Mouse (Mus musculus) neural tube, embryonic 11.5 days (tissue): Measurements from ENCODE around the gene Calm5. TPM values are rescaled to one million over a fixed set of nuclear protein-coding genes. Genes with fewer than 3 reads are reported as not detected.
"Not testable (repeated sequence)": the region's sequence is repeated elsewhere in the genome, so short reads cannot be mapped to it uniquely, and the experiment has no call there.

Experiments used
- ATAC-seq: fragments of 200-750 bp; cut with Nextera tagmentation; 2 replicates; pipeline ENCODE4 v1.8.0; 2017; ENCODE audit warnings: moderate number of reproducible peaks, mild to moderate bottlenecking, moderate TSS enrichment, moderate library complexity; ENCODE audit not compliant: insufficient read depth, low FRiP score, low TSS enrichment
- DNase-seq: peaks from one replicate; pipeline ENCODE4 v3.0.0-alpha.2; 2015; ENCODE audit warnings: low spot score
- H3K27ac ChIP-seq: fragments of 300-500 bp; sonication (generic); 2 replicates; pipeline ENCODE4 v1.5.1; 2014; ENCODE audit warnings: low read depth, mild to moderate bottlenecking, low read length
- H3K27me3 ChIP-seq: fragments of 300-500 bp; sonication (generic); 2 replicates; pipeline ENCODE4 v1.6.1; 2014; ENCODE audit warnings: mild to moderate bottlenecking, low read length, mixed read lengths; ENCODE audit not compliant: control insufficient read depth, insufficient read depth
- H3K36me3 ChIP-seq: fragments of 300-500 bp; sonication (generic); 2 replicates; pipeline ENCODE4 v1.6.1; 2014; ENCODE audit warnings: mild to moderate bottlenecking, low read length, moderate library complexity, mixed read lengths; ENCODE audit not compliant: control insufficient read depth, insufficient read depth
- H3K4me1 ChIP-seq: fragments of 300-500 bp; sonication (generic); 2 replicates; pipeline ENCODE4 v1.6.1; 2014; ENCODE audit warnings: low read length, mixed read lengths; ENCODE audit not compliant: control insufficient read depth, insufficient read depth
- H3K4me2 ChIP-seq: fragments of 300-500 bp; sonication (generic); 2 replicates; pipeline ENCODE4 v1.6.1; 2014; ENCODE audit warnings: low read depth, mild to moderate bottlenecking, moderate library complexity
- H3K4me3 ChIP-seq: fragments of 300-500 bp; sonication (generic); 2 replicates; pipeline ENCODE4 v1.5.1; 2014; ENCODE audit warnings: low read depth, low read length
- H3K9ac ChIP-seq: fragments of 300-500 bp; sonication (generic); 2 replicates; pipeline ENCODE4 v1.6.1; 2014; ENCODE audit warnings: mild to moderate bottlenecking, low read length
- H3K9me3 ChIP-seq: fragments of 300-500 bp; sonication (generic); 2 replicates; pipeline ENCODE4 v1.6.1; 2016; ENCODE audit warnings: low read length; ENCODE audit not compliant: control insufficient read depth
- WGBS: fragments of 180-500 bp; shearing (Covaris S2); extraction: QIAGEN DNeasy Blood & Tissue Kit; methylation state at CpG from one replicate; pipeline ENCODE4 v1.1.7; 2014; 5-methylcytosine and 5-hydroxymethylcytosine counted together
- polyA plus RNA-seq: library from polyadenylated mRNA; unstranded; fragments of >200 nt; fragmentation: Nextera tagmentation; extraction: Ambion mirVana; gene quantifications from 2 replicates; pipeline ENCODE4 v1.2.1, GENCODE M21; 2014

The Calm5 gene
- not detected in 2 replicates for polyA plus RNA-seq

GRCm38 (mm10) chr13:3853648-3854333 lies at the start of gene Calm5:
TSS of gene Calm5 (plus strand) at chr13:3854173.
- not testable (repeated sequence) for H3K9me3 ChIP-seq

DNA sequence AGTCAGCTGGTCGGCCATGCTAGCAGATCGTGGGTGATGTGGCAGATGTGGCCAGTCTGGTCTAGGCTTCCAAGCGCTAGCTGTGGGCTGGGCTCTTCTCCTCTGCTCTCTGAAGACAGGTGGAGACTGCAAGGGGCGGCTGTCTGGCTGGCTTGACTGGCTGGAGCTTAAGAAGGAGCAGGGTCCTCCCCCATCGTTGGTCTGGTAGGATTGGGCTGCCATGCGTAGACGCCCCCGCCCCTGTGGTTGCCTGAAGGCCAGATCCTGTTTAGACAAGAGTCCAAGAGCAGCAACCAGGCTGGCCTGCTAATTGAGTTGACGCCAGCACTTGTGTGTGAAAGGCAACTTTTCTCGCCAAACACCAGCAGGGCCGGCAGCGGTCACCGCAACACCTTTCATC lies 49.8 kb upstream of the Calm5 start, which contains the start of gene Calml3:
Calml3 (minus strand) TSS at position 131 of the 400 bp plus-strand sequence.
- H3K9ac ChIP-seq = no peak within 1 kb of the TSS
- H3K27me3 ChIP-seq = no peaks in the 10 kb centered on the region
- H3K27ac ChIP-seq = no peak within 1 kb of the TSS
- no peak for DNase-seq
- H3K36me3 ChIP-seq = no peaks in the 10 kb centered on the region
- WGBS = 90% methylated on average over 13 of the region's 13 CpGs
- no peak within 1 kb of the TSS for H3K4me3 ChIP-seq
- no peaks in the 10 kb centered on the region for H3K4me1 ChIP-seq
- no peak within 1 kb of the TSS for H3K4me2 ChIP-seq
- no peaks in the 10 kb centered on the region for H3K9me3 ChIP-seq
- ATAC-seq = no peak

More at GRCm38 (mm10) chr13:3853648-3854333, at the start of gene Calm5:
- H3K27ac ChIP-seq, H3K4me1 ChIP-seq, H3K9ac ChIP-seq, ATAC-seq, H3K4me3 ChIP-seq, H3K27me3 ChIP-seq, DNase-seq, H3K36me3 ChIP-seq, H3K4me2 ChIP-seq: not testable (repeated sequence)
- WGBS = 82% methylated on average over 3 of the region's 3 CpGs

DNA sequence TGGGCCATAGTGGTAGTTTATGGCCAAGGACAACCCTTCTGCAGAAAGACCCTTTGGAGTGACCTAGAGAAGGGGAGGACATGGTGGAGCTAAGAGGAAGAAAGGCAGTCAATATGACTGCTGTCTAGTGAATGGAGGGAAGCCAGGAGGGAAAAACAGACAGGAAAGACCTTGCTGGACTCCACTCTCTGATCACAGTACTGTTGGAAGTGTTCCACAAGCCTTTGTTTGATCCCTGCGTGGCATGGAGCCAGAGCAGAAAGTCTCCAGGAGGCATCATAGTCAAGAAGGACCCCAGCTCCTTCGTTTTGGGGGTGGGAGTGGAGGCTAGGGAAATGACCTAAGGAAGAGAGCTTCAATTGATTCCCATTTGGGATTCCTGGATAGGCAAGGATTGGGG lies 48.8 kb upstream of the Calm5 start:
- no peak overlapping the region for H3K4me2 ChIP-seq
- ATAC-seq (no peak), DNase-seq (no peak)
- H3K27me3 ChIP-seq = no peaks in the 10 kb centered on the region
- H3K4me3 ChIP-seq = no peak overlapping the region
- no peaks in the 10 kb centered on the region for H3K36me3 ChIP-seq
- no peaks in the 10 kb centered on the region for H3K4me1 ChIP-seq
- H3K27ac ChIP-seq = no peak overlapping the region
- H3K9ac ChIP-seq = no peak overlapping the region
- 80% methylated on average over 2 of the region's 2 CpGs for whole genome bisulfite sequencing
- no peaks in the 10 kb centered on the region for H3K9me3 ChIP-seq

DNA sequence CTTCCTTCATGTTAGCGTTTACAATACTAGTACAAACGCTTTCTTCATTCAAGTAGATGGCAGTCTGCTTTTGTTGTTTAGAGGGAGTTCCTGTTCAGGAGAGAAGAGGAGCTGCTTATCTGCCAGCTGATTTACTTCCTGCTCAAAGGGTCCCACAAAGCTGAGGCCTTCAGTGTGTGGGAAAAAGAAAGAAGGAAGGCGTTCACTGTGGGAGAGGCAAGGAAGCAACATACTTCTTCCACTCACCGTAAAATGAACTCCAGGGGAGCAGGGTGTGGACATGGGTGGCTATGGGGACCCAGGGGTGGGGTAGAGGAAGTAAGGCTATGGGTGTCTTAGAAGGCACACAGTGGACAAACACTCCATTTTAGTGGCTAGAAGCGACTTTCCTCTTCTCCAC lies 48.3 kb upstream of the Calm5 start:
- Histone ChIP-seq H3K4me2 (no peak overlapping the region), H3K36me3 (no peaks in the 10 kb centered on the region), H3K4me3 (no peak overlapping the region), H3K9me3 (no peaks in the 10 kb centered on the region), H3K9ac (no peak overlapping the region), H3K27me3 (no peaks in the 10 kb centered on the region), H3K27ac (no peak overlapping the region), H3K4me1 (no peaks in the 10 kb centered on the region)
- WGBS = 88% methylated on average over 5 of the region's 5 CpGs
- DNase-seq (no peak), ATAC-seq (no peak)

DNA sequence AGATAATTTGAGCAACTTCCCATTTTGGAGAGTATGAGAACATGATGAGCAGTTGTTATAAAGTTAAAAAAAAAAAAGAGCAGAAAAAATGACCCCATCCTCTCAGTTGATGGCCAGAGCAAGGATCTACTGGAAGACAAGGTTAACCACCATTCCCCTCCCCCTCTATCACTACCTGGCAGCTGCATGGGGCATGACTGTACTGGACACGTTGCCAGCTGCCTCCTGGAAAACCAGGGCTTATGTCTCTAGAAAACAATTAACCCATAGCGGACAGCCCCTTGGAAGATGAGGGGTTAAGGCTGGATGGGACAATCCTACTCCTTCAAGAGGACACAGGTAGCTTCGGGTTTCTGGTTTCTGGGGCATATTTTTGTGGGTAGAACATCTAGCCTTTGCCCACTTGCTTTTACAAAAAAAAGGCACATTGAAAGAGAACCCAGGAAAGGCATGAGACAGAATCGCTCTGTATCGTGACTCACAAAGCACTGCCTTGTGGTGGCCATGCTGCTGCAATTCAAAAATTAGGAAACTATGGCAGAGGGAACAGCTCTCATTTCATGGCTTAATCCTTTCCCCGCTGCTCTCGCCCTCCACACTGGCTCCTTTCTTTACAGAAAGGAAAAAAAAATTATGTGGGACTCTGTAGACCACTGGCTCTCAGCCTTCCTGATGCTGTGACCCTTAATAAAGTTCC lies 46.7 kb upstream of the Calm5 start:
- H3K9me3 ChIP-seq = no peaks in the 10 kb centered on the region
- no peak overlapping the region for H3K27ac ChIP-seq
- H3K27me3 ChIP-seq = no peaks in the 10 kb centered on the region
- WGBS = 85% methylated on average over 7 of the region's 7 CpGs
- DNase-seq (no peak), ATAC-seq (no peak)
- H3K4me2 ChIP-seq = no peak overlapping the region
- H3K4me1 ChIP-seq = no peaks in the 10 kb centered on the region
- H3K9ac ChIP-seq = no peak overlapping the region
- no peak overlapping the region for H3K4me3 ChIP-seq
- no peaks in the 10 kb centered on the region for H3K36me3 ChIP-seq

DNA sequence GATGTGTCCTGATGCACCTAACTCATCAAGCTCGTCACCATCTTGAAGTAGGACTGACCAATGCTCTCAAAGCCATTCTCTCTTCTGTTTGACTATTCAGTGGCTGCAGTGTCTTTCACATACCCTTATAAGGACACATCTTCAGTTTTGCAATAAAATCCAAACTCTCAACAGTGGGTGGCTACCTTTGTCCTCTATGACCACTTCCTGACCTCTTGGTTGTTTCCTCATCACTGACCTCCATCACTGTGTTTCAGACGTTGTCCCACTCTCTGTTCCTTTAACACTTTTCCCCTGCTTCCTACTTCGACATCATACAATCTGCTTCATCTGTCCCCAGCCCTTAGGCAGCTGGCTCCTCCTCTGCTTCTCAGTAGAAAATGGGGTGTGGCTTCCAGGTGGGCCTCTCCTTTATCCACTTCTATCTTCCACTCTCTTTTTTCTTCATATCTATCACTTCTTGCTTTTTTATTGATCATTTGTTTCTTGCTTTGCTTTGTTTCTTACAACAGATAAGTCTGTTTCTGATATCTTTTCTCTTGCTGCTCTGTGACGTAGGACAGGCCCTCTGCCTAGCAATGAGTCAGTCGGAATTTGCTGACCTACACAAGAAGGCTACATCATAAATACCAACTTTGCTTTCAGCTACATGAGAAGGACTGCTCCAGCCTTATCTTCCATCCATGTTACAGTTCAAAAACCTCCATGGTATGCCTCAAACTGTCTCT lies 35.8 kb upstream of the Calm5 start:
- 82% methylated on average over 5 of the region's 5 CpGs for WGBS
- H3K27ac ChIP-seq = no peak overlapping the region

DNA sequence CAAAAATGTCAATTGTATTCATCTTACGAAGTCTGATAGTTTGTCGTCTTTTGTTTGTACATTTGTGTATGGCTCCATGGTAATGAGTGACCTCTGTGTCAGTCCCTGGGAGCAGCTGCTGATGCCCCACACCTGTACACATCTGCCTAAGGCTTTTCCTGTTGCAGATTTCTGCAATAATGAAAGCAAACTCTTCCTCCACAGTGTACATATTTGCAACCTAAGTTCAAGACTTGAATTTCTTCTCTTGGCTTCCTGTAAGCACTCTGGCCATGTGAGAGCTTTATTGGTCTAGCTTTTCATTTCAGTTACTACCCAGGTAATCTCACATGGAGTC lies 35.3 kb upstream of the Calm5 start:
- ATAC-seq = no peak
- Histone ChIP-seq H3K4me1 (no peaks in the 10 kb centered on the region), H3K9ac (no peak overlapping the region), H3K27ac (no peak overlapping the region), H3K36me3 (no peaks in the 10 kb centered on the region), H3K27me3 (no peaks in the 10 kb centered on the region), H3K4me3 (no peak overlapping the region), H3K4me2 (no peak overlapping the region), H3K9me3 (no peaks in the 10 kb centered on the region)
- no peak for DNase-seq
- 92% methylated on average over 2 of the region's 2 CpGs for WGBS

More for the DNA sequence above, 35.8 kb upstream of the Calm5 start:
- Histone ChIP-seq H3K9me3 (no peaks in the 10 kb centered on the region), H3K4me1 (no peaks in the 10 kb centered on the region), H3K4me3 (no peak overlapping the region), H3K4me2 (no peak overlapping the region), H3K27me3 (no peaks in the 10 kb centered on the region), H3K9ac (no peak overlapping the region), H3K36me3 (no peaks in the 10 kb centered on the region)
- ATAC-seq (no peak), DNase-seq (no peak)

DNA sequence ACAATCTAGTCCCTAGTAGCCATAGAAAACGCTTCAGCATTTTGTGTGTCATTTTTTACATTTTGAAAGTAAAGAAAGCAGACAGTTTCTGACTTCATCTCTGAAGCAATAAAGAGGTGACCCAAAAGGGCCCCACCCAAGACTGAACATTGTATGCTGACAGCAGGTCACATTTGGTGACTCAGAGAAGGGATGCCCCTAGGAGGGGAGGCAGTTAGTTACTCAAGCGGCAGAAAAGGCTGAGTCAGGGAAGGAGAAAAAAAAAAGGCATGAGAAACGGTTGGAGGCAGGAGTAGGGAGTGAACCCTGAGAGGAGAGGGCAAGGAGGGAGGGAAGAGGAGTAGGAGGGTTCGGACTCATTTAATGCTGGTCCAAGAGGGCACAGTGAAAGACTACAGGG lies 31.9 kb upstream of the Calm5 start:
- Histone ChIP-seq H3K4me1 (no peaks in the 10 kb centered on the region), H3K27me3 (no peaks in the 10 kb centered on the region), H3K9me3 (no peaks in the 10 kb centered on the region), H3K36me3 (no peaks in the 10 kb centered on the region), H3K9ac (no peak overlapping the region), H3K4me2 (no peak overlapping the region), H3K27ac (no peak overlapping the region), H3K4me3 (no peak overlapping the region)
- DNase-seq (no peak), ATAC-seq (no peak)
- 69% methylated on average over 4 of the region's 4 CpGs for WGBS
